Mouse (Mus musculus): Measurements from ENCODE around the gene Fggy.

- no peak for TF ChIP-seq POLR2A (IDR thresholded peaks at IDR 0.05; ENCODE audit: control insufficient read depth in 1 of 2, insufficient read depth in 1 of 2, low read depth in 1 of 2, low read length in 2 of 2, poor library complexity in 1 of 2)
- TF ChIP-seq POLR2AphosphoS5 (IDR thresholded peaks at IDR 0.05; ENCODE audit: borderline replicate concordance, low read depth, low read length) = no peak
- no peak for TF ChIP-seq JUND (IDR thresholded peaks at IDR 0.05; ENCODE audit: low read depth, low read length)
- no peak for TF ChIP-seq E2F4 (IDR thresholded peaks at IDR 0.05; ENCODE audit: borderline replicate concordance, low read depth, low read length)
- no peak for TF ChIP-seq GABPA (IDR thresholded peaks at IDR 0.05; ENCODE audit: low read depth, low read length)
- no peak for TF ChIP-seq CTCF (IDR thresholded peaks at IDR 0.05 in 2 of 3, conservative IDR thresholded peaks at IDR 0.05 in 1 of 3; ENCODE audit: control insufficient read depth in 1 of 3, insufficient read depth in 1 of 3, low read depth in 2 of 3, low read length in 3 of 3, poor library complexity in 1 of 3, severe bottlenecking in 1 of 3)
- TF ChIP-seq MAX (IDR thresholded peaks at IDR 0.05; ENCODE audit: low read length) = no peak
- no peak for TF ChIP-seq ZNF384 (IDR thresholded peaks at IDR 0.05; ENCODE audit: low read depth, low read length)
- TF ChIP-seq BHLHE40 (IDR thresholded peaks at IDR 0.05; ENCODE audit: borderline replicate concordance, low read depth, low read length) = no peak
- no peak for TF ChIP-seq TAL1 (IDR thresholded peaks at IDR 0.05; ENCODE audit: low read length)
Measured at GRCm38 (mm10) chr4:95597208-95597607, 39.9 kb downstream of the Fggy start.
